Mouse (Mus musculus): Measurements from ENCODE around the gene Tifa. TPM values are rescaled to one million over a fixed set of nuclear protein-coding genes. Genes with fewer than 3 reads are reported as not detected.
"Not testable (repeated sequence)": the region's sequence is repeated elsewhere in the genome, so short reads cannot be mapped to it uniquely, and the experiment has no call there.

Tifa gene
- polyA plus RNA-seq, 1 experiment from 2014 or later: 1.9 TPM

DNA sequence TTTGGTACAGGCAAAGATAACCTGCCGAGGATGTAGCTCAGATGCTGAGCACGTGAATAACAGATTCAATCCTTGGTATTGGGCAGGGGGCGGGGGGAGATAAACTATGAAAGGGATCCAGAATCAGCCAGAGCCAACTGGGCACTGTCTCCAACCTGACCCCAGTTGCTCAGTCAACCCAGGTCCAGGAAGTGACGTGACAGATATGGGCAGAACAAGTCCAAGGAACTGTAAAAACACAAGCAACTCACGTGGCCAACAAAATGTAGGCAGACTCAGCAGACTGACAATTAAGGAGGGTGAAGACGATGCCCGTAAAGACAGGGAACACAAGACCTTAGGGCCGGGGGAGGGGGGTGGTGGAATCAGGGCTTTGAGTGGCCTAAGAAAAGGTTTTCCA lies 27.2 kb upstream of the Tifa start:
- Histone ChIP-seq H3K27ac (replicated peaks) (no peak overlapping the region), H3K4me3 (no peak overlapping the region), H3K9me3 (no peaks in the 10 kb centered on the region), H3K36me3 (replicated peaks) (no peaks in the 10 kb centered on the region), H3K4me1 (0 out of 2 replicates have a peak, but pooled peaks cover 3% of the 10 kb centered on the region), H3K27me3 (replicated peaks; ENCODE audit: low read depth, poor library complexity, severe bottlenecking) (peaks cover 63% of the 10 kb centered on the region)
- WGBS: 68% methylated on average over 8 of the region's 8 CpGs
- DNase-seq (ENCODE audit: low spot score): no peak

DNA sequence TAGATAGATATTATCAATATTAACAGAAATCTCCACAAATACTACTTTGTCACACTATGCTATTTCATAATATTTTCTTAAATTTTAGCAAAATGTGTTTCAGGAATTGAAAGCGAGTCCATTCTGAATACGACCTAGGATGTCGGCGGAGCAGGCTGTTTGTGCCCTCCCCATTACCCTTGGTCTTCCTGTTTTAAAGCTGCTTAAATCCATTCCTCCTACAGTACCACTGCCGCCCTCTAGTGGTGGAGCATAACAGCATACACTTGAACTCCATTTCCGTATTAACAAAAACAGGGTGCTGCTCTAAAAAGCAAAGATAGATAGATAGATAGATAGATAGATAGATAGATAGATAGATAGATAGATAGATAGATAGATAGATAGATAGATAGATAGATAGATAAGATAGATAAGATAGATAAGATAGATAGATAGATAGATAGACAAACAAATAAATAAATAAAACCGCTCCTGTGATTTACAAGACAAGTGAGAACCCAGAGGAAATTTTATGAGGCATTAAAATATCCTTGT lies 26.5 kb upstream of the Tifa start:
- Histone ChIP-seq H3K36me3 (replicated peaks) (no peaks in the 10 kb centered on the region), H3K27me3 (replicated peaks; ENCODE audit: low read depth, poor library complexity, severe bottlenecking) (peaks cover 56% of the 10 kb centered on the region)
- WGBS: 27% methylated on average over 7 of the region's 7 CpGs

DNA sequence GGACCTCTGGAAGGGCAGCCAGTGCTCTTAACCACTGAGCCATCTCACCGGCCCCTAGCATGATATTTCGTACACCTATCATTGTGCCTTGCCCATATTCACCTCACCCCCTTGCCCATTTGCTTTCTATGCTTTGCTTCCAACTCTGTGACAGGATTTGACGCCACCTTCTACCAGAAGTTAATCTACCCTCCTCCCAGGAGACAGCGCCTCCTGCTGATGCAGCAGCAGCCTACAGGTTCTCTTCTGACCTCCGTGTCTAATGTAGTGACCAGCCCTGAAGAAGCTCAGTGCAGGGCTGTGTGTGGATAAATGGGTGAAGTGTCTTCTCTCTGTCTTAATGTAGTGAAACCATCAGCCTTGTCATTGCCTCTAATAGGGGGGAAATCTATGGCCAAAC lies 25.1 kb upstream of the Tifa start:
- H3K27me3 ChIP-seq (replicated peaks; ENCODE audit: low read depth, poor library complexity, severe bottlenecking): peaks cover 42% of the 10 kb centered on the region
- H3K4me1 ChIP-seq: no peaks in the 10 kb centered on the region
- no peak for DNase-seq (ENCODE audit: low spot score)
- no peak overlapping the region for H3K27ac ChIP-seq (replicated peaks)
- H3K9me3 ChIP-seq: no peaks in the 10 kb centered on the region
- 58% methylated on average over 5 of the region's 5 CpGs for WGBS
- no peak overlapping the region for H3K4me3 ChIP-seq
- H3K36me3 ChIP-seq (replicated peaks): no peaks in the 10 kb centered on the region

More for the DNA sequence above, 26.5 kb upstream of the Tifa start:
- H3K27ac ChIP-seq (replicated peaks): no peak overlapping the region
- H3K9me3 ChIP-seq: no peaks in the 10 kb centered on the region
- no peak overlapping the region for H3K4me3 ChIP-seq
- 0 out of 2 replicates have a peak, but pooled peaks cover 3% of the 10 kb centered on the region for H3K4me1 ChIP-seq
- DNase-seq (ENCODE audit: low spot score): peak; percentile 79

DNA sequence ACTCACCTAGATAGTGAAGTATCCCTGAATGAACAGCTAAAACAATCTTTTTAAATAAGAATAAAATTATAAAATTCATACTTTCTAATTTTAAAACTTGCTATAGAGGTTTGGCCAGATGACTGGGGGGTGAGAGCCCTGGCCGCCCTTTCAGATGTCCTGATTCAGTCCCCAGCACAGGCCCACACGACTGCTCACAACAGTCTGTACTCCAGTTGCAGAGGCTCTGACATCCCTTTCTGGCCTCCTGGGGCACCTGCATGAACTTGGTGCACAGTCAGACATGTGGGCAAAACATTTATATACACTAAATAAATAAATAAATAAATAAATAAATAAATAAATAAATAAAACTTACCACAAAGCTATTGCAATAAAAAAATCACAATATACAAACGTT lies 23.6 kb upstream of the Tifa start:
- WGBS: 79% methylated on average over 3 of the region's 3 CpGs
- H3K27ac ChIP-seq (replicated peaks): no peak overlapping the region
- no peaks in the 10 kb centered on the region for H3K9me3 ChIP-seq
- no peaks in the 10 kb centered on the region for H3K36me3 ChIP-seq (replicated peaks)
- no peaks in the 10 kb centered on the region for H3K4me1 ChIP-seq
- no peak for DNase-seq (ENCODE audit: low spot score)
- no peak overlapping the region for H3K4me3 ChIP-seq
- H3K27me3 ChIP-seq (replicated peaks; ENCODE audit: low read depth, poor library complexity, severe bottlenecking): peaks cover 30% of the 10 kb centered on the region

DNA sequence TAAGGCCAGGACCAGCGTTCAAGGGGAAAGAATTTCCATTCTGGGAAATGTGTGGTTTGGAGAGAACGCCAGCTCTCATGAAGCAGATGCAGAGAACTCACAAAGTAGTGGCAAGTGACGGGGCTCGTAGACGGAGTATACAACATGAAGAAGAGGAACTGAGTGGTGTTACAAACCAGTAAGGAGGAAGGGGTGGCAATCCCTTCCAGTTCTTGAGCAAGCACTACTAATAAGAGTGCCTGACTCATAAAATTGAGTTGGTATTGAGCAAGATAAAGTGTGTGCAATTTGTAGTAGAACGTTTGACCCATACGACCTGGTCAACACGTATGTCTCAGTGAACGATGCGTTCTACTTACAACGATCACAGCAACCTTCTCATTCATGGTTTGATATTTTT lies 20.5 kb upstream of the Tifa start:
- WGBS: 88% methylated on average over 11 of the region's 11 CpGs
- DNase-seq (ENCODE audit: low spot score): no peak
- no peaks in the 10 kb centered on the region for H3K9me3 ChIP-seq

DNA sequence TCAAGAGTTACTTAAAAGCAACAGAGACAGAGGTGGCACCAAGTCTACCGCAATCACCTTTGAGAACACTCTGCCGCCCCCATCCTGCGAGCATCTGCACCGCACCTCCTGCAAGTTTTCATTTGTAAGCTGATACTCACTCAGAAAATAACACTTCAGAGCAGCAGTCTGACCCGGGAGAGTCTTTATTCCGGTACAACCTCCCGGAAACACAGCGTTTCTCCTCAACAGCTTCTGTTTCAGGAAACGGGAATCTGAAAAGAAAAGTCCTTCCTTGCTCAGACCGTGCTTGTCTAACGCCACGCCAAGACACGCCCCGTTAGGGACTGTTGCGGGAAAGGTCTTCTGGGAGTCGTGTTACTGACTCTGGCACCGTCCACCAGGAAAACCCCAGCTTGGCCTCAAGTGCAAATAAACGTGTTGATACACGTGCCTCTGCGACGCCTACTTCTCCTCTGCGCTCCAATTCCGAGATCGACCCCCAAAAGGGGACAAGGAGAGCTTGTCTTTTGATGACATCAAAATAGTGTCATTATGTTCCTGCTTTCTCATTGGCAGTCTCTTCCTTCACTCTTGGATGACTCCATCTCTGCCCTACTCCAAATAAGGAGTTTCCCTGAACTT lies 9.5 kb upstream of the Tifa start, which contains the start of gene Alpk1:
Gene Alpk1, minus strand, starts transcription at position 507 of the 624 bp plus-strand sequence.
- DNase-seq (ENCODE audit: low spot score): peak; percentile 74
- Histone ChIP-seq H3K27ac (replicated peaks) (peak within 1 kb of the TSS; percentile 63), H3K36me3 (replicated peaks) (no peaks in the 10 kb centered on the region), H3K4me1 (no peaks in the 10 kb centered on the region), H3K9me3 (0 out of 2 replicates have a peak, but pooled peaks cover 2% of the 10 kb centered on the region), H3K4me3 (peak within 1 kb of the TSS; percentile 53), H3K27me3 (replicated peaks; ENCODE audit: low read depth, poor library complexity, severe bottlenecking) (peaks cover 5% of the 10 kb centered on the region; the same call in 1 of the 2 replicates)
- 2% methylated on average over 24 of the region's 24 CpGs for WGBS

More for the DNA sequence above, 20.5 kb upstream of the Tifa start:
- no peak overlapping the region for H3K27ac ChIP-seq (replicated peaks)
- H3K4me1 ChIP-seq: no peaks in the 10 kb centered on the region
- H3K4me3 ChIP-seq: no peak overlapping the region
- no peaks in the 10 kb centered on the region for H3K36me3 ChIP-seq (replicated peaks)
- peaks cover 5% of the 10 kb centered on the region; the same call in 1 of the 2 replicates for H3K27me3 ChIP-seq (replicated peaks; ENCODE audit: low read depth, poor library complexity, severe bottlenecking)

DNA sequence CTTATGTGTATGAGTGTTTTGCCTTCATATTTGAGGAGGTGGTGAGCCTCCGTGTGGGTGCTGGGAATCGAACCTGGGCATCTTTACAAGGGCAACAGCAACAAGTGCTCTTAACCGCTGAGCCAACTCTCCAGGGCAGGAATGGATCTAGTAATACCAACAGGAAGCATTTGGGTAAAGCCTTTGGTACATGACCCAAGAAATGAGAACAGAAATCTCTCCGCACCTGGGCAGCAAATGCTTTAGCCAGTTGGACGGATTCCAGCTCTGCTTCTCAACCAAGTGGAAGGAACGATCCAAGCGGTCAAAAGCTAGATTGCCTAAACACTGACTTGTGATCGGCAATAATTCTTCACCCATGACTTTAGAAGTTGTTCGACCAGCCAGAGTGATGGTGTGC lies 8.7 kb upstream of the Tifa start:
- 93% methylated on average over 9 of the region's 9 CpGs for WGBS
- DNase-seq (ENCODE audit: low spot score): no peak

DNA sequence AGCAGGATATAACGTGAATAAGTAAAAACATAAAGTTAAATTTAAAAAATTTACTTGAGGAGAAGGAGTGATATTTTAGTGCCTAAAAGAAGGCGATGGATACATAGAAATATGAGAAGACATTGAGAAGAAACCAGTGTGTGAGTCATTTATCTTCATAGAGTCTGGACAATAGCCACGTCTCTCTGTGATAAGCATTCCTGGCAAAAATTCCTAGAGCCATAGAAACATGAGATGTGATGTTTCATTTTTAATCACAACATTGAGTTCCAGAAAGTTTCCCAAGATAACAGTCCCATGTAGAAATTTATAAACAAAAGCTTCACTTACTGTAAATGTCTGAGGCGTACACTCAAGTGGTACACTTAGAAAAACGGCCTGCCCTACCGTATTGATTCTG lies 6.7 kb upstream of the Tifa start:
- Histone ChIP-seq H3K4me3 (no peak overlapping the region), H3K36me3 (replicated peaks) (no peaks in the 10 kb centered on the region), H3K27ac (replicated peaks) (no peak overlapping the region), H3K9me3 (0 out of 2 replicates have a peak, but pooled peaks cover 2% of the 10 kb centered on the region), H3K27me3 (replicated peaks; ENCODE audit: low read depth, poor library complexity, severe bottlenecking) (peaks cover 29% of the 10 kb centered on the region), H3K4me1 (no peaks in the 10 kb centered on the region)
- 87% methylated on average over 6 of the region's 6 CpGs for WGBS
- no peak for DNase-seq (ENCODE audit: low spot score)

More for the DNA sequence above, 8.7 kb upstream of the Tifa start:
- Histone ChIP-seq H3K4me3 (no peak overlapping the region), H3K4me1 (no peaks in the 10 kb centered on the region), H3K36me3 (replicated peaks) (no peaks in the 10 kb centered on the region), H3K9me3 (0 out of 2 replicates have a peak, but pooled peaks cover 2% of the 10 kb centered on the region), H3K27ac (replicated peaks) (no peak overlapping the region), H3K27me3 (replicated peaks; ENCODE audit: low read depth, poor library complexity, severe bottlenecking) (peaks cover 9% of the 10 kb centered on the region)

DNA sequence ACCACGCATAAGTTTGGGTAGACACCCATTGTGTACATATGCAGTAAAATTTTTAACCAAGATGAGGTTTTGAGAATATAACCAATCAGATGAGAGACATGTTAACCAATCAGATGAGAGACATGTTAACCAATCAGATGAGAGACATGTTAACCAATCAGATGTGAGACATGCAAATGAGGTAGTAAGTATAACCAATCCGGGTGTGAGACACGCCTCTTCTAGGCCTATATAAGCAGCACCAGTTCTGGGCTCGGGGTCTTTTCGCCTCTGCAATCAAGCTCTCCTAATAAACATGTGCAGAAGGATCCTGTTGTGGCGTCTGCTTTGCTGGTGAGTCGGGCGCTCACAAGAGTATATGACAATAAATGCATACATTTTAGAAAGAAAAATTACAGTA lies 5.9 kb upstream of the Tifa start:
- H3K27ac ChIP-seq (replicated peaks); H3K4me1 ChIP-seq; DNase-seq (ENCODE audit: low spot score); H3K9me3 ChIP-seq; H3K36me3 ChIP-seq (replicated peaks); H3K4me3 ChIP-seq: not testable (repeated sequence)
- 94% methylated on average over 8 of the region's 8 CpGs for WGBS
- peaks cover 36% of the 10 kb centered on the region for H3K27me3 ChIP-seq (replicated peaks; ENCODE audit: low read depth, poor library complexity, severe bottlenecking)

DNA sequence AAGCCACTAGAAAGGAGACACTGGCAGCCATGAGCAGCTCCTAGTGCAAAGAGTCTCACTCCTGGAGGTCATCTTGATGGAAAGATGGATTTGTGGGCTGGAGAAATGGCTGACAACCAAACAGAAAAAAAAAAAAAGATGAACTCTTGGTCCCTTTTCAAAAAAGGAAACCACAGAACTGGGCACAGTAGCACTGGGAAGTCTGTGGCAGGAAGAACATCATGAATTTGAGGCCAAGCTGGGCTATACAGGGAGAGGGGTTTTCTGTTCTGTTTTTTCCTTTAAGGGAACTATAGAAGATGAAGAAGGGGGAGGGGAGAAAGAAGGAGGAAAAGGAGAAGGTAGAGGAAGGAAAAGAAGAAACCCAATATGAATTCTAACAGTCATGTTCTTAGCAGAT lies 2.6 kb upstream of the Tifa start:
- Histone ChIP-seq H3K27me3 (replicated peaks; ENCODE audit: low read depth, poor library complexity, severe bottlenecking) (peaks cover 64% of the 10 kb centered on the region), H3K36me3 (replicated peaks) (no peaks in the 10 kb centered on the region), H3K4me1 (peaks cover 24% of the 10 kb centered on the region), H3K4me3 (no peak overlapping the region), H3K9me3 (0 out of 2 replicates have a peak, but pooled peaks cover 2% of the 10 kb centered on the region), H3K27ac (replicated peaks) (no peak overlapping the region)
- no peak for DNase-seq (ENCODE audit: low spot score)

DNA sequence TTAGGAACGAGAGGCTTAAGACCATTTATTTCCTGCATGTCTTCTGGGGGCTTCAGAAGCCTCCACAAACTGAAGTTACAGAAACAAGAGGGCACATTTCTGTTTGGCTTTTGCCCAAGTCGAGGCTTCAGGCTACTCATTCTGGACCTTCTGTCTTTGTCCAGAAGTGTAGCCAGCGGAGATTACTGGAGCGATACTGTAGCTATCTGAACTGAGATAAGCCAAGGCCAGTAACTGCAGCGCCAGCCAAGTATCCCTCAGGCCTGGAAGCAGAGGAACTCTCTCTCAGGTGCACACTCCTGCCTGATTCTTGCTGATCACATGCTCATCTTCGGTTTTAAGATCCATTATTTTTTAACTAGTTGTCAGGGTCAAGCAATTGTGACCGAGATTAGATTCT lies 1.6 kb upstream of the Tifa start:
- Histone ChIP-seq H3K27me3 (replicated peaks; ENCODE audit: low read depth, poor library complexity, severe bottlenecking) (peaks cover 71% of the 10 kb centered on the region), H3K4me1 (peaks cover 24% of the 10 kb centered on the region), H3K4me3 (no peak overlapping the region), H3K27ac (replicated peaks) (no peak overlapping the region), H3K36me3 (replicated peaks) (no peaks in the 10 kb centered on the region), H3K9me3 (0 out of 2 replicates have a peak, but pooled peaks cover 2% of the 10 kb centered on the region)
- WGBS: 37% methylated on average over 7 of the region's 7 CpGs
- DNase-seq (ENCODE audit: low spot score): no peak

DNA sequence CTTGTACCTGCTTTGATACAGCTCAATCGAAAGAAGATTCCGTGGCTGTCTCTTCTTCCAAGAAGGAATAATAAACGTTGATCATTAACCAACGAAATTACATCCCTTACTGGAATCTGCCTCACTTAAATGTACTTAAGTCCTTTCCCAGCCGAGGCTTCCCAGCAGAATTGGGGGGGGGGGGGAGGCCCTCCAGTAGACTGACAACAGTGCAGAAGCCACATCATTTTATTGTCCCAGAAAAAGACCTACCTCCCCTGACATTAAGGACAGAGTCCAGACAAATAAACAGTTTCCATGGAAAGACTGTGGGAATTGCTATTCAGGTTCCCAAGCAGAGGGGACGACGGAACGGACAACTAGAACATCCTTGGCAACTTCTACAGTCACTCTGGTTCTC lies 686 bp upstream of the Tifa start:
- no peak for DNase-seq (ENCODE audit: low spot score)
- H3K9me3 ChIP-seq: no peaks in the 10 kb centered on the region
- peaks cover 24% of the 10 kb centered on the region for H3K4me1 ChIP-seq
- no peaks in the 10 kb centered on the region for H3K36me3 ChIP-seq (replicated peaks)
- H3K4me3 ChIP-seq: peak overlapping the region; percentile 73
- H3K27ac ChIP-seq (replicated peaks): no peak overlapping the region
- H3K27me3 ChIP-seq (replicated peaks; ENCODE audit: low read depth, poor library complexity, severe bottlenecking): peaks cover 71% of the 10 kb centered on the region
- 18% methylated on average over 8 of the region's 8 CpGs for WGBS

All from embryonic facial prominence, embryonic 10.5 days (tissue).